Mouse (Mus musculus) liver, adult 2 months (tissue): ENCODE results near the gene Hoxb7.

ENCODE experiments used
- CTCF ChIP-seq: fragments of 200-500 bp; IDR thresholded peaks from 2 replicates; pipeline ENCODE4 v1.5.1; 2011; ENCODE audit warnings: low read depth, low read length, control low read depth
- POLR2A ChIP-seq: fragments of 200-500 bp; IDR thresholded peaks from 2 replicates; pipeline ENCODE4 v1.6.1; 2011; ENCODE audit warnings: low read length, control low read depth; ENCODE audit not compliant: insufficient read depth; ENCODE audit errors: extremely low read depth

- no peak for TF ChIP-seq CTCF
- no peak for TF ChIP-seq POLR2A
Observed at GRCm38 (mm10) chr11:96309288-96309687, 22.9 kb downstream of the Hoxb7 start.
